Mouse (Mus musculus): ENCODE data around the gene Cep55. TPM values are rescaled to one million over a fixed set of nuclear protein-coding genes. Genes with fewer than 3 reads are reported as not detected.
A peak's percentile ranks its signal among the peaks of the same experiment; 100 is the strongest.

Cep55 gene
- 41.8 and 42.7 TPM in 2 replicates for polyA plus RNA-seq (2016; fragmentation: Nextera tagmentation; extraction: Ambion mirVana)

GRCm38 (mm10) chr19:38054720-38055192 lies at the start of gene Cep55:
Gene Cep55, plus strand, starts transcription at chr19:38055011.
- Histone ChIP-seq H3K9me3 (no peaks in the 10 kb centered on the region), H3K9ac (replicated peaks) (peak within 1 kb of the TSS; percentile 64), H3K4me3 (peak within 1 kb of the TSS; percentile 76), H3K27ac (replicated peaks) (peak within 1 kb of the TSS; percentile 39; the same call in 1 of the 2 replicates), H3K4me2 (replicated peaks) (peak within 1 kb of the TSS; percentile 76), H3K4me1 (peaks cover 12% of the 10 kb centered on the region), H3K36me3 (peaks cover 17% of the 10 kb centered on the region), H3K27me3 (no peaks in the 10 kb centered on the region)
- peak; percentile 94 for ATAC-seq (ENCODE audit: low FRiP score, low read depth)
- WGBS, result under 1% methylated on average over 36 of the region's 36 CpGs

GRCm38 (mm10) chr19:38011379-38011778 lies 43.4 kb upstream of the Cep55 start:
- Histone ChIP-seq H3K4me3 (no peak overlapping the region), H3K4me1 (peaks cover 8% of the 10 kb centered on the region), H3K36me3 (no peaks in the 10 kb centered on the region), H3K9me3 (no peaks in the 10 kb centered on the region), H3K4me2 (replicated peaks) (no peak overlapping the region), H3K9ac (replicated peaks) (no peak overlapping the region), H3K27ac (replicated peaks) (no peak overlapping the region), H3K27me3 (no peaks in the 10 kb centered on the region)
- no peak for ATAC-seq (ENCODE audit: low FRiP score, low read depth)
- WGBS, result 89% methylated on average over 1 of the region's 1 CpGs

DNA sequence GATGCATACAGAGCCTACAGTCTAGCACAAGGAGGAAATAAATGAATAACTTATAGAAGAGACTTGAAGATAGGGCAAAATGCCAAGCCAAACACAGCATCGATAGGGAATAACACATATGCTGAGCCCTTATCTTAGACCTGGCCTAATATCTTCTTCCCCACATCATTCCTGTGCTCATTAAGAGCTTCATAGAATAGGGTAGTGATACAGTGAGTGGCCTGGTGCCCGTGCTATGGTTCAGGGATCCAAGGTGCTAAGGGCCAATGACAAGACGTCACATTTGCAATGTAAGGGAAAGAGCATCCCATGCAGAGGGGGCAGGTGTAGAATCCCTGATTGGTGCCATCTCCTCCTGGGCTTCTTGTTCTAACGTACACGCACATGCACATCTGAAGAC lies 40.4 kb upstream of the Cep55 start:
- H3K27me3 ChIP-seq, result no peaks in the 10 kb centered on the region
- H3K4me1 ChIP-seq, result peaks cover 8% of the 10 kb centered on the region
- H3K4me3 ChIP-seq, result no peak overlapping the region
- no peaks in the 10 kb centered on the region for H3K9me3 ChIP-seq
- no peak overlapping the region for H3K9ac ChIP-seq (replicated peaks)
- H3K4me2 ChIP-seq (replicated peaks), result no peak overlapping the region
- 94% methylated on average over 5 of the region's 5 CpGs for WGBS
- H3K36me3 ChIP-seq, result no peaks in the 10 kb centered on the region
- H3K27ac ChIP-seq (replicated peaks), result no peak overlapping the region
- ATAC-seq (ENCODE audit: low FRiP score, low read depth), result no peak

- peak; percentile 56; the same call in 1 of the 2 replicates for ATAC-seq (ENCODE audit: low FRiP score, low read depth)
- no peaks in the 10 kb centered on the region for H3K27me3 ChIP-seq
Measured at GRCm38 (mm10) chr19:38015180-38015872, 39.5 kb upstream of the Cep55 start.

GRCm38 (mm10) chr19:38015873-38016254 lies 38.9 kb upstream of the Cep55 start:
- Histone ChIP-seq H3K4me2 (replicated peaks) (no peak overlapping the region), H3K4me3 (no peak overlapping the region), H3K4me1 (peaks cover 8% of the 10 kb centered on the region), H3K9ac (replicated peaks) (no peak overlapping the region), H3K27me3 (no peaks in the 10 kb centered on the region), H3K36me3 (no peaks in the 10 kb centered on the region), H3K27ac (replicated peaks) (no peak overlapping the region), H3K9me3 (no peaks in the 10 kb centered on the region)
- WGBS, result 75% methylated on average over 1 of the region's 1 CpGs
- ATAC-seq (ENCODE audit: low FRiP score, low read depth), result no peak

More at GRCm38 (mm10) chr19:38015180-38015872, 39.5 kb upstream of the Cep55 start:
- no peaks in the 10 kb centered on the region for H3K36me3 ChIP-seq
- peaks cover 8% of the 10 kb centered on the region for H3K4me1 ChIP-seq
- no peaks in the 10 kb centered on the region for H3K9me3 ChIP-seq
- 0% methylated on average over 1 of the region's 1 CpGs for WGBS
- H3K4me2 ChIP-seq (replicated peaks), result no peak overlapping the region
- no peak overlapping the region for H3K9ac ChIP-seq (replicated peaks)
- H3K4me3 ChIP-seq, result no peak overlapping the region
- no peak overlapping the region for H3K27ac ChIP-seq (replicated peaks)

- 89% methylated on average over 4 of the region's 4 CpGs for WGBS
- Histone ChIP-seq H3K4me3 (no peak overlapping the region), H3K9ac (replicated peaks) (no peak overlapping the region), H3K36me3 (no peaks in the 10 kb centered on the region), H3K9me3 (no peaks in the 10 kb centered on the region), H3K27me3 (no peaks in the 10 kb centered on the region), H3K4me1 (no peaks in the 10 kb centered on the region), H3K27ac (replicated peaks) (no peak overlapping the region), H3K4me2 (replicated peaks) (no peak overlapping the region)
- ATAC-seq (ENCODE audit: low FRiP score, low read depth), result no peak
Measured at GRCm38 (mm10) chr19:38022710-38023109, 32.1 kb upstream of the Cep55 start.

DNA sequence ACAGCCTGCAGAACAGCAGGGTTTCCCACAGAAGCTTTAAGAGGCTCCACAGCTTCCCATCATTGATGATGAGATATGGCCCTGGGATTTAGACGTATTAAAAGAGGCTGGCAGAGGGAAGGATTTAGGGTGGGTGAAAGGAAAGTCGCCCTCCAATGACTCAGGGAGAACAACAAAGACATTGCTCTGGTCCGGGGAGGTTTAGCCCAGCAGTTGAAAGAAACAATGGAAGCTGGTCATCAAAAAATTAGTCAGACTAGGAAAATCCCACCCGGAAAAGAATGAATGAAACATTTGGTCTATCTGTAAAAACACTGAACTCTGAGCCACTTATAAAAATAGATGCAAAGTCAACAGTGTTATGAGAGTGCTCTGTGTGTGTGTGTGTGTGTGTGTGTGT lies 31.2 kb upstream of the Cep55 start:
- Histone ChIP-seq H3K9me3 (no peaks in the 10 kb centered on the region), H3K4me1 (no peaks in the 10 kb centered on the region), H3K4me3 (no peak overlapping the region), H3K9ac (replicated peaks) (no peak overlapping the region), H3K27me3 (no peaks in the 10 kb centered on the region), H3K27ac (replicated peaks) (no peak overlapping the region), H3K36me3 (no peaks in the 10 kb centered on the region), H3K4me2 (replicated peaks) (no peak overlapping the region)
- 35% methylated on average over 4 of the region's 4 CpGs for WGBS
- no peak for ATAC-seq (ENCODE audit: low FRiP score, low read depth)

- no peak overlapping the region for H3K9ac ChIP-seq (replicated peaks)
- no peaks in the 10 kb centered on the region for H3K9me3 ChIP-seq
- H3K27ac ChIP-seq (replicated peaks), result no peak overlapping the region
- no peaks in the 10 kb centered on the region for H3K27me3 ChIP-seq
- no peak overlapping the region for H3K4me3 ChIP-seq
- ATAC-seq (ENCODE audit: low FRiP score, low read depth), result no peak
- H3K4me2 ChIP-seq (replicated peaks), result no peak overlapping the region
- WGBS, result 56% methylated on average over 6 of the region's 9 CpGs
- H3K4me1 ChIP-seq, result no peaks in the 10 kb centered on the region
- no peaks in the 10 kb centered on the region for H3K36me3 ChIP-seq
Measured at GRCm38 (mm10) chr19:38025254-38026041, 29.4 kb upstream of the Cep55 start.

DNA sequence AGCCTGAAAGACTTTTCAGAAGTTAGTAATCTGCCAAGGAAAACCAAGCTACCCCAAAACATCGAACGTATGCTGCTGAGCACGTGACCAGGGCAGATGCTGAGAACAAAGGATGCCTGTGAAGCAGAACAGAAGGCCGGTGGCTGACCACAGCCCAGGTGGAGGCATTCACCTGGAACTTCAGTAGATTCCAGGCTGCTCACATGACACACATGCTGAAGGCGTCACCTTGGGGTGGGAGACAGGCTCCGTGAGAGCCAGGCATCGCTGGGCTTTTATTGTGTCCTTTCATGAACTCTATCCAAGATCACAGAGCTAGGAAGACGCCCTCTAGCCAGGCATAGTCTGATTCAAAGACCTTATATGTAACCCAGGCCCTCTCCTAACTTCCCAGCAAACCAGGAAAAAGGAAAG lies 28.6 kb upstream of the Cep55 start:
- H3K27me3 ChIP-seq, result 0 out of 2 replicates have a peak, but pooled peaks cover 1% of the 10 kb centered on the region
- H3K4me3 ChIP-seq, result no peak overlapping the region
- no peaks in the 10 kb centered on the region for H3K4me1 ChIP-seq
- H3K9ac ChIP-seq (replicated peaks), result no peak overlapping the region
- WGBS, result 74% methylated on average over 8 of the region's 8 CpGs
- H3K4me2 ChIP-seq (replicated peaks), result no peak overlapping the region
- H3K36me3 ChIP-seq, result no peaks in the 10 kb centered on the region
- H3K27ac ChIP-seq (replicated peaks), result no peak overlapping the region
- no peaks in the 10 kb centered on the region for H3K9me3 ChIP-seq
- no peak for ATAC-seq (ENCODE audit: low FRiP score, low read depth)

GRCm38 (mm10) chr19:38027389-38027788 lies 27.4 kb upstream of the Cep55 start:
- 88% methylated on average over 6 of the region's 6 CpGs for WGBS

DNA sequence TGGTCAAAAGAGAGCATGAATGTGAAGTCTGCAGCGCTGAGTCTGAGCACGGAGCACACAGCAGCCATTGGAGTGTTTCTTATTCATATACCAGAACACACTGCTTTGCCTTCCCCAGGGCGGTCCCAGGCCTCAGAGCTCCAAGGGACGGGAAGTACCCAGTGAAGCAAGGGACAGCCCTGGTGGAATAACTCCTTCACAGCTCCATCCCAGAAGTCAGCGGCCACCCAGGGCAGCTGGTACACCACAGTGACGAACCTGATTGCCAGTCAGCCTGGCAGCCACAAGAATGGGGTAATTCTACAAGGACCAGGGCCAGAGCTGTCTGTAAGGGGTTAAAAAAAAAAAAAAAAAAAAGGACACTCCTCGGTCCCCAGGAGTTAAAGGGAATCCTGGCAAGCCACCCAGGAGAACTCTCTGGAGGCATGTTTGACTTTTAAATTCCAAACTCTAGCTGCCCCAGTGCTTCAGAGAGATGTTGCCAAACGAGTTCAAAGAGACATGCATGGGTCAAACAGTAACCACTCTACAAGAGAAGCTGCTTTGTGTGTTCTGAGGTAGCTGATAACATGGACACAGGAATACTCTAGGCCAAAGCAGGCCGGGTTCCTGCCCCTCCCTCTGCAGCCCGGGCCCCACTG lies 26.8 kb upstream of the Cep55 start:
- Histone ChIP-seq H3K4me2 (replicated peaks) (no peak overlapping the region), H3K4me3 (no peak overlapping the region), H3K9me3 (no peaks in the 10 kb centered on the region), H3K36me3 (no peaks in the 10 kb centered on the region), H3K4me1 (no peaks in the 10 kb centered on the region), H3K9ac (replicated peaks) (no peak overlapping the region), H3K27me3 (0 out of 2 replicates have a peak, but pooled peaks cover 8% of the 10 kb centered on the region), H3K27ac (replicated peaks) (no peak overlapping the region)
- no peak for ATAC-seq (ENCODE audit: low FRiP score, low read depth)
- WGBS, result 68% methylated on average over 10 of the region's 10 CpGs

More at GRCm38 (mm10) chr19:38027389-38027788, 27.4 kb upstream of the Cep55 start:
- Histone ChIP-seq H3K36me3 (no peaks in the 10 kb centered on the region), H3K27me3 (0 out of 2 replicates have a peak, but pooled peaks cover 8% of the 10 kb centered on the region), H3K4me1 (no peaks in the 10 kb centered on the region), H3K4me3 (no peak overlapping the region), H3K4me2 (replicated peaks) (no peak overlapping the region), H3K9ac (replicated peaks) (no peak overlapping the region), H3K9me3 (no peaks in the 10 kb centered on the region), H3K27ac (replicated peaks) (no peak overlapping the region)
- ATAC-seq (ENCODE audit: low FRiP score, low read depth), result no peak

- no peak overlapping the region for H3K4me3 ChIP-seq
- H3K9ac ChIP-seq (replicated peaks), result no peak overlapping the region
- ATAC-seq (ENCODE audit: low FRiP score, low read depth), result no peak
- no peaks in the 10 kb centered on the region for H3K4me1 ChIP-seq
- H3K27ac ChIP-seq (replicated peaks), result no peak overlapping the region
- H3K9me3 ChIP-seq, result no peaks in the 10 kb centered on the region
- 0 out of 2 replicates have a peak, but pooled peaks cover 12% of the 10 kb centered on the region for H3K27me3 ChIP-seq
- WGBS, result 79% methylated on average over 3 of the region's 3 CpGs
- no peaks in the 10 kb centered on the region for H3K36me3 ChIP-seq
- no peak overlapping the region for H3K4me2 ChIP-seq (replicated peaks)
Measured at GRCm38 (mm10) chr19:38029292-38029691, 25.5 kb upstream of the Cep55 start.

Measured in midbrain, embryonic 12.5 days (tissue).